Mouse (Mus musculus): Measurements from ENCODE around the gene Ess2. TPM values are rescaled to one million over a fixed set of nuclear protein-coding genes. Genes with fewer than 3 reads are reported as not detected.

Ess2 gene
- polyA plus RNA-seq, 1 experiment from 2014 or later, result 41.8 TPM

DNA sequence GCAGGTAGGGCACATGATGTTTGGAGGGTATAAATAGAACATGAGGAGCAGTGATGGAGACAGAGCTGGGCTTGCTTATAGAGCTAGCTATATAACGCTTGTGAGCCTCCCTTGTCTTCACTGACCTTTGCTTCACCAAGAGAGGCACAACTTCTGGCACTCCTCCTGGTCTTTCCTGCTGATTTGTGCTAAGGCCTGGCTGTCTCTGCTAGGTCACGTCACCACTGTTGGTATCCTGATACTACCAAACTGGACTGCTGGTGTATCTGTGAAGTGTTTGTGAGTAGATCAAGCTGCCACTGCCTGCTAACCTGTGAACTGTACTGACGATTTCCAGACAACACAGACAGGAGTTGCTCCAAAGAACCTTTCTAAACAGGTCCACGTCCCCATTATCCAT is 36.0 kb downstream of the Ess2 start:
- Histone ChIP-seq H3K4me1 (ENCODE audit: control insufficient read depth, insufficient read depth, low read depth, low read length) (no peaks in the 10 kb centered on the region), H3K36me3 (ENCODE audit: control insufficient read depth, insufficient read depth, low read length) (peaks cover 15% of the 10 kb centered on the region), H3K4me2 (ENCODE audit: low read length) (no peak overlapping the region), H3K4me3 (ENCODE audit: low read length) (no peak overlapping the region), H3K27ac (ENCODE audit: low read depth, low read length) (no peak overlapping the region), H3K9me3 (ENCODE audit: control insufficient read depth, low read length) (no peaks in the 10 kb centered on the region), H3K27me3 (replicated peaks; ENCODE audit: control insufficient read depth, insufficient read depth, low read length) (no peaks in the 10 kb centered on the region), H3K9ac (ENCODE audit: low read depth, low read length) (no peak overlapping the region)
- WGBS, result 89% methylated on average over 4 of the region's 4 CpGs
- no peak for ATAC-seq

DNA sequence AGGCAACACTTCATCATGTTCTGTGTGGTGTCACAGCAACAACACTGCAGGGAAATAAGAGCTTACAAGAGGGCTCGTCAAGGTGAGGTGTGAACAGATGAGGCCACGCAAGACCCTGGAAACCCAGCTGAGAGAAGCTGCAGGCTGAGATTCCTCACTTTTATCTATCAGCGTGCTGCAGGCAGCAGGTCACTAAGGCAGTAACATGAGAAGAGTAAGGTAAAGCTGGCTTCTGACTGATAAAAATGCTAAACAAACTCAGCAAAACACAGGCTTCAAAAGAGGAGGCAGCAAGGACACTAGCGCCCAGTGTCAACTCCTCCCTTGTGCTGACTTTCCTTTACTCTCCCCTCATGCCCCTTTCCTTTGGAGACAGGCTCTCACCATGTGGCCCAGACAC is 38.2 kb downstream of the Ess2 start:
- Histone ChIP-seq H3K36me3 (ENCODE audit: control insufficient read depth, insufficient read depth, low read length) (peaks cover 15% of the 10 kb centered on the region), H3K4me3 (ENCODE audit: low read length) (no peak overlapping the region), H3K9me3 (ENCODE audit: control insufficient read depth, low read length) (no peaks in the 10 kb centered on the region), H3K27ac (ENCODE audit: low read depth, low read length) (no peak overlapping the region), H3K27me3 (replicated peaks; ENCODE audit: control insufficient read depth, insufficient read depth, low read length) (no peaks in the 10 kb centered on the region), H3K9ac (ENCODE audit: low read depth, low read length) (no peak overlapping the region), H3K4me2 (ENCODE audit: low read length) (no peak overlapping the region), H3K4me1 (ENCODE audit: control insufficient read depth, insufficient read depth, low read depth, low read length) (no peaks in the 10 kb centered on the region)
- ATAC-seq, result no peak
- 69% methylated on average over 4 of the region's 4 CpGs for WGBS

DNA sequence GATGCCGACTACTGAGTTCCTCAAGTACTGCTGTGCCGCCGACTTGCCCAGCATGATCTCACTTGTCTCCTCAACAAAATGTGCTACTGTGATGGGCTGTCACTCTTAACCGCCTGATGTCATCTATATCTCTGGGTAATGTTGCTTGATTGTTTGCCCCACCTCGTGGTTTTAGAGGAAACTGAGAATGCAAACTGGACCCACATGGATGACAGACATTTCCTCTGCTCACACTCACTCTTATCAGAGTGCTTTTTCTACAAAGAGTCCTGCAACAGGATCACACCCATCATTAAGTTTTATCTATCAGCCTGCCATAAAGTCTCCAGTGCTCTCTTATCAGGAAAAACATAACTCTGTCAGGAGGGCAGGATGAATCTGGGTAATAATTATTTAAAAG is 39.9 kb downstream of the Ess2 start:
- Histone ChIP-seq H3K9ac (ENCODE audit: low read depth, low read length) (no peak overlapping the region), H3K4me2 (ENCODE audit: low read length) (no peak overlapping the region), H3K4me3 (ENCODE audit: low read length) (no peak overlapping the region), H3K27ac (ENCODE audit: low read depth, low read length) (no peak overlapping the region), H3K4me1 (ENCODE audit: control insufficient read depth, insufficient read depth, low read depth, low read length) (no peaks in the 10 kb centered on the region), H3K9me3 (ENCODE audit: control insufficient read depth, low read length) (no peaks in the 10 kb centered on the region), H3K27me3 (replicated peaks; ENCODE audit: control insufficient read depth, insufficient read depth, low read length) (no peaks in the 10 kb centered on the region), H3K36me3 (ENCODE audit: control insufficient read depth, insufficient read depth, low read length) (peaks cover 13% of the 10 kb centered on the region)
- 92% methylated on average over 5 of the region's 5 CpGs for WGBS
- no peak for ATAC-seq

GRCm38 (mm10) chr16:17865770-17866169 is 45.4 kb downstream of the Ess2 start:
- Histone ChIP-seq H3K36me3 (ENCODE audit: control insufficient read depth, insufficient read depth, low read length) (peaks cover under 1% of the 10 kb centered on the region), H3K4me3 (ENCODE audit: low read length) (no peak overlapping the region), H3K4me1 (ENCODE audit: control insufficient read depth, insufficient read depth, low read depth, low read length) (no peaks in the 10 kb centered on the region), H3K4me2 (ENCODE audit: low read length) (no peak overlapping the region), H3K9ac (ENCODE audit: low read depth, low read length) (no peak overlapping the region), H3K27me3 (replicated peaks; ENCODE audit: control insufficient read depth, insufficient read depth, low read length) (no peaks in the 10 kb centered on the region), H3K9me3 (ENCODE audit: control insufficient read depth, low read length) (no peaks in the 10 kb centered on the region), H3K27ac (ENCODE audit: low read depth, low read length) (no peak overlapping the region)
- 62% methylated on average over 6 of the region's 6 CpGs for WGBS
- 0 out of 2 replicates have a peak, but pooled peaks have one; percentile 34 for ATAC-seq

- no peaks in the 10 kb centered on the region for H3K27me3 ChIP-seq (replicated peaks; ENCODE audit: control insufficient read depth, insufficient read depth, low read length)
- H3K4me1 ChIP-seq (ENCODE audit: control insufficient read depth, insufficient read depth, low read depth, low read length), result no peaks in the 10 kb centered on the region
- H3K4me2 ChIP-seq (ENCODE audit: low read length), result no peak overlapping the region
- no peak overlapping the region for H3K4me3 ChIP-seq (ENCODE audit: low read length)
- H3K9me3 ChIP-seq (ENCODE audit: control insufficient read depth, low read length), result no peaks in the 10 kb centered on the region
- H3K9ac ChIP-seq (ENCODE audit: low read depth, low read length), result no peak overlapping the region
- 85% methylated on average over 2 of the region's 2 CpGs for WGBS
- no peak overlapping the region for H3K27ac ChIP-seq (ENCODE audit: low read depth, low read length)
- no peaks in the 10 kb centered on the region; the same call in none of the 2 replicates for H3K36me3 ChIP-seq (ENCODE audit: control insufficient read depth, insufficient read depth, low read length)
- ATAC-seq, result no peak
Observed at GRCm38 (mm10) chr16:17865293-17865692, 45.9 kb downstream of the Ess2 start.

DNA sequence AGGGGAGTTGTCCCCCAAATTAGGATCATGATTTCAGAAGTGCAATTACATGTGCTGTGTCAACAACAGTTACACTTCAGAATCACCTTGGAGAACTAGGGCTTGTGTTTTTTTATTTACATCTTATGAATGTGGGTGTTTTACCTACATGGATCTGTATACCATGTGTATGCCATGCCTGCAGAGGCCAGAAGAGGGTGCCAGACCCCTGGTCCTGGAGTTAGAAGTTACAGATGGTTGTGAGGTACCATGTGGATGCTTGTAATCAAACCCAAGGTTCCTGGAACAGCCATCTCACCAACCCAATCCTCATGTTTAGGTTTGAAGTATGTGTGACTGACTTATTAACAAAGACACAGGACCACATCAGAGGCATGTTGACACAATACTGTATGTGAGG is 52.6 kb downstream of the Ess2 start:
- ATAC-seq, result peak; percentile 59
- Histone ChIP-seq H3K27ac (ENCODE audit: low read depth, low read length) (no peak overlapping the region), H3K9me3 (ENCODE audit: control insufficient read depth, low read length) (no peaks in the 10 kb centered on the region), H3K27me3 (replicated peaks; ENCODE audit: control insufficient read depth, insufficient read depth, low read length) (no peaks in the 10 kb centered on the region), H3K4me3 (ENCODE audit: low read length) (no peak overlapping the region), H3K36me3 (ENCODE audit: control insufficient read depth, insufficient read depth, low read length) (peaks cover 33% of the 10 kb centered on the region), H3K4me1 (ENCODE audit: control insufficient read depth, insufficient read depth, low read depth, low read length) (no peaks in the 10 kb centered on the region), H3K4me2 (ENCODE audit: low read length) (no peak overlapping the region), H3K9ac (ENCODE audit: low read depth, low read length) (no peak overlapping the region)

- no peak overlapping the region for H3K9ac ChIP-seq (ENCODE audit: low read depth, low read length)
- H3K4me2 ChIP-seq (ENCODE audit: low read length), result no peak overlapping the region
- H3K27me3 ChIP-seq (replicated peaks; ENCODE audit: control insufficient read depth, insufficient read depth, low read length), result no peaks in the 10 kb centered on the region
- WGBS, result 89% methylated on average over 7 of the region's 7 CpGs
- no peak overlapping the region for H3K4me3 ChIP-seq (ENCODE audit: low read length)
- H3K27ac ChIP-seq (ENCODE audit: low read depth, low read length), result no peak overlapping the region
- no peak for ATAC-seq
- no peaks in the 10 kb centered on the region for H3K9me3 ChIP-seq (ENCODE audit: control insufficient read depth, low read length)
- H3K36me3 ChIP-seq (ENCODE audit: control insufficient read depth, insufficient read depth, low read length), result peaks cover 41% of the 10 kb centered on the region
- H3K4me1 ChIP-seq (ENCODE audit: control insufficient read depth, insufficient read depth, low read depth, low read length), result no peaks in the 10 kb centered on the region
Observed at GRCm38 (mm10) chr16:17857157-17857556, 54.0 kb downstream of the Ess2 start.

DNA sequence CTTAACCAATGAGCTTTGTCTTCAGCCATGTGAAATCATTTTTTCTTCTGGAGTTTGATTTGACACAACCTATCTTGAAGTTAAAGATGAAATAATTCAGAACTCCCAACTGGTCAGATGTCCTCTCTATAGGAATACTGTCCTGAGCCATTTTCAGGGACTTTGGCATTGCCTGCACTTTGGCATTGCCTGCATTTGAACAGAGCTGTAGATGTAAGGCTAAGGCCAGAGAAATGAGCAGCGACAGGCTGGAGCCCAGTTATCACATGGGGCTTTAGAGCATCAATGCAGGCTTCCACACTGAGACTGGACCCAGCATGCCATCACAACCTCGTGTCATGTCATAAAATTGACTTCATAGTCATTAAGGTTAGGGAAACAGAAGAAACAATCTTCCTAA is 57.9 kb downstream of the Ess2 start:
- no peaks in the 10 kb centered on the region for H3K4me1 ChIP-seq (ENCODE audit: control insufficient read depth, insufficient read depth, low read depth, low read length)
- H3K27ac ChIP-seq (ENCODE audit: low read depth, low read length), result no peak overlapping the region
- ATAC-seq, result no peak
- H3K27me3 ChIP-seq (replicated peaks; ENCODE audit: control insufficient read depth, insufficient read depth, low read length), result no peaks in the 10 kb centered on the region
- H3K4me2 ChIP-seq (ENCODE audit: low read length), result no peak overlapping the region
- no peak overlapping the region for H3K9ac ChIP-seq (ENCODE audit: low read depth, low read length)
- H3K36me3 ChIP-seq (ENCODE audit: control insufficient read depth, insufficient read depth, low read length), result peaks cover 56% of the 10 kb centered on the region
- no peak overlapping the region for H3K4me3 ChIP-seq (ENCODE audit: low read length)
- H3K9me3 ChIP-seq (ENCODE audit: control insufficient read depth, low read length), result no peaks in the 10 kb centered on the region
- 89% methylated on average over 2 of the region's 2 CpGs for WGBS

GRCm38 (mm10) chr16:17851860-17852259 is 59.3 kb downstream of the Ess2 start:
- no peak overlapping the region for H3K9ac ChIP-seq (ENCODE audit: low read depth, low read length)
- 94% methylated on average over 1 of the region's 1 CpGs for WGBS
- H3K4me1 ChIP-seq (ENCODE audit: control insufficient read depth, insufficient read depth, low read depth, low read length), result no peaks in the 10 kb centered on the region
- H3K36me3 ChIP-seq (ENCODE audit: control insufficient read depth, insufficient read depth, low read length), result peaks cover 49% of the 10 kb centered on the region
- H3K27ac ChIP-seq (ENCODE audit: low read depth, low read length), result no peak overlapping the region
- H3K4me3 ChIP-seq (ENCODE audit: low read length), result no peak overlapping the region
- no peak for ATAC-seq
- no peak overlapping the region for H3K4me2 ChIP-seq (ENCODE audit: low read length)
- no peaks in the 10 kb centered on the region for H3K27me3 ChIP-seq (replicated peaks; ENCODE audit: control insufficient read depth, insufficient read depth, low read length)
- H3K9me3 ChIP-seq (ENCODE audit: control insufficient read depth, low read length), result no peaks in the 10 kb centered on the region

DNA sequence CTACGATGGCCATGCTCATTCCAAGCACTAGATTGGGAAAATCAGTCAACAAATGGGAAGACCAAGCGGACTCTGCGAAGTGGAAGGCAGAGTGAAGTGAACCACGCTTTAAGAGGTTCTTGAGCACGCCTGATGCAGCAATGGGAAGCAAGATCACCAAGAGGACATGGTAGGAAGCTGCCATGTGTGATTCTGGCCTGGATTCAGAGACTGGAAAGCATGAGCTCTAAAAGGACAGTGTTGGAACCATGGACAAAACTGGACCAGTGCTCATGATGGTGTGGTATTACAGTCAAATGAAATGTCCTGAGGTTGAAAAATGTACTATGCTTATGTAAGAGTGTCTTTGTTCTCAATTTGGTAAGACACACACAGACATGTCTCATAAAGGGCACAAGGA is 59.8 kb downstream of the Ess2 start:
- Histone ChIP-seq H3K4me3 (ENCODE audit: low read length) (no peak overlapping the region), H3K4me1 (ENCODE audit: control insufficient read depth, insufficient read depth, low read depth, low read length) (no peaks in the 10 kb centered on the region), H3K4me2 (ENCODE audit: low read length) (no peak overlapping the region), H3K36me3 (ENCODE audit: control insufficient read depth, insufficient read depth, low read length) (peaks cover 46% of the 10 kb centered on the region), H3K9me3 (ENCODE audit: control insufficient read depth, low read length) (no peaks in the 10 kb centered on the region), H3K27ac (ENCODE audit: low read depth, low read length) (no peak overlapping the region), H3K9ac (ENCODE audit: low read depth, low read length) (no peak overlapping the region), H3K27me3 (replicated peaks; ENCODE audit: control insufficient read depth, insufficient read depth, low read length) (no peaks in the 10 kb centered on the region)
- no peak for ATAC-seq
- 94% methylated on average over 5 of the region's 5 CpGs for WGBS
